Mouse (Mus musculus): Measurements from ENCODE around the gene Ralgapa2.

The Ralgapa2 gene

DNA sequence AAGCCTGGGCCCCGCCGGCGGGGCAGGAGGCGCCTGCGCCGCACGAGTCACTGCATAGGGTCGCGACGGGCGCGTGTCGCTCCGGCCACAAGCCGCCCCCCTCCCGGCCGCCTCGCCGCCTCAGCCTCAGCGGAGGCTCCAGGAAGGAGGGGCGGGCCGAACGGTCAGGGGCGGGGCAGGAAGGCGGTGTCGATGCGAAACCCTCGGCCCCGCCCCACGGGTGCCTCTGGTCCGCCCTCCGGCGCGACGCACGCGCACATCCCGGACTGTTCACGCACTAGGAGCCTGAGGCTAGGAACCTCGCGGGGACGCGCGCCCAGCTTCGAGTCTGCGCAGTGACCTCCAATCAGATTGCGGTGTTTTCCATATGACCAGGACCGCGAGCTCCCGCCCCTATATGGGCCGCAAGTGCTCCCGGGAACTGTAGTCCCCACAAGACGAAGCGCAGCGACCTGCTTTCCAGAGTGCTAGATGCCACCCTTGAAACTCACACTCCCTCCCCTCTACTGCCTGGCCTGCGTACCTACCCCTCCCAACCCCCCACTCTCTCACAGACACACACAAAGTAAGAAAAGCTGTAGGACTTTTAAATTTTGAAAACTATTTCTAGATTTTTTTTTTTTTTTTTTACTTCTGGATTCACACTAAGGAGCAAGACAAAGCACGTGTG, at the start of gene Ralgapa2:
TSS of gene Ralgapa2 (minus strand) at position 434 of the 670 bp plus-strand sequence.
- peak; percentile 46 for DNase-seq (ENCODE audit: extremely low read depth, low read depth, low spot score)

DNA sequence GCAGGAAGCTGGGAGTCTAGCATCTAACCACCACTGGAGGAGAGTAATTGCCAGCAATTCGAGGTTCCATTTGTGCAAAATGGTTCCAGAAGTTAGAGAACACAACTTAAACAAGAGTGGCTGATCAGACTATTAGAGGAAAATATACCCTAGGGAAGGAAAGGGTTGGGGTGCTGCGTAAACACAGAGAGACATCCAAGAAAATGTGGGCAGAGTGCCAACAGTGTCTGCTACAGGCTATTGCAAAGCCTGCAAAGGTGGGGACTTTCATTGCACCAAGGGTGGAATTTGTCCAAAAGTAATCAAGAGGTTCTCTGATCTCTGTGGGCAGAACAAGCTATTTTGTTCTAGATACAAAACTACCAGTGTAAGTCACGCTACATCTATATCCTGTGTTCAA, 49.4 kb upstream of the Ralgapa2 start:
- DNase-seq (ENCODE audit: extremely low read depth, low read depth, low spot score) = no peak

- DNase-seq (ENCODE audit: extremely low read depth, low read depth, low spot score) = no peak
These were observed 48.5 kb upstream of the Ralgapa2 start for GRCm38 (mm10) chr2:146560633-146561043.

GRCm38 (mm10) chr2:146556148-146556547, 44.0 kb upstream of the Ralgapa2 start:
- DNase-seq (ENCODE audit: extremely low read depth, low read depth, low spot score) = no peak

DNA sequence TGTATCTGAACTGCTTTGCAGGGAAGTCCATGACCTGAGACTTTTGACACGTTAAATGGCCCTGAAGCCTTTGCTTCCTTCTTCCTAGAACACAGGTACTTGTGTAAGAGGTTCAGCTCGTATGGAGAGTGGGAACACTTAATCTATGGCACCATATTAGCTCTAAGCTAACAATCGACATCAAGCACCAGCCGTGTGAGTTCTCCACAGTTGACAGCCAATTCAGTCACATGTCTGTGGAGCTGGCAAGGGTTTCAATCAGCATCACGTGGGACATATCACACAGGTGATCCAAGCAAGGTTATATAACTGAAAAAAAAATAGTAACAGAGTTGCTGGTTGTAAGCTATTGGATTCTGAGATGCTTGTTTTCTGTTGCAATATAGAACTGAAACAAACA, 43.2 kb upstream of the Ralgapa2 start:
- no peak for DNase-seq (ENCODE audit: extremely low read depth, low read depth, low spot score)

- DNase-seq (ENCODE audit: extremely low read depth, low read depth, low spot score) = no peak
These were observed 41.6 kb upstream of the Ralgapa2 start for GRCm38 (mm10) chr2:146553701-146554100.

- DNase-seq (ENCODE audit: extremely low read depth, low read depth, low spot score) = no peak
These were observed 39.7 kb upstream of the Ralgapa2 start for GRCm38 (mm10) chr2:146551818-146552217.

DNA sequence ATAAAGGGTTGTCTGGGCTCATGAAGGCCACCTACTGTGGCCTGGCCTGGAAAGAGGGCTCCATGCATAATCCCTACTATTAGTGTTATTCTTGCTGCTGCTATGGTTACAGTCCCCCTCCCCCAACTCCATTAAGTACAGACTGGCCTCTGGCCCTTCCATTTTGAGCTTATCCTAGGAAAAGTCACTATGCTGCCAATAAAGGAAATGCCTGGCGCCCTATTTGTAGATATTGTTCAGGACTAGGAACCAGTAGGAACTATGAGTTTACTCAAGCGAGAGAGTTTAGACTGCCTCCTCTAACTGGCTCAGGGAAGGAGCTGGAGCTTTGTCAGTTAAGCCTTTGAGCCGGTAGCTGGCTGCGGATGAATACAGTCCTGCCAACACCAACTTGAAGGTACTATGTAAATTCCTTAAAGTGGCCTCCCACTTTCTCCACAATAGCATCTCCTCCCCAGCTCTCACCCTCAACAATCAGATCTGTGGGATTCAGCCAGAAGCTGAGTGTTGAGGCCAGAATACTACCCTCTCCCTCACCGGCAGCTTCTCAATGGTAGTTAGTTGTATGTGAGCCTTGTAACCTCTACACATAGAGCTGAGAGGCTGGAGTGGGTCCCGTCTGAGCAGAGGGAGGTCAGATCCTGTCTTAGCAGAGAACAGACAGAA, 37.1 kb upstream of the Ralgapa2 start:
- DNase-seq (ENCODE audit: extremely low read depth, low read depth, low spot score) = no peak

GRCm38 (mm10) chr2:146544155-146544814, 32.1 kb upstream of the Ralgapa2 start:
- no peak for DNase-seq (ENCODE audit: extremely low read depth, low read depth, low spot score)

DNA sequence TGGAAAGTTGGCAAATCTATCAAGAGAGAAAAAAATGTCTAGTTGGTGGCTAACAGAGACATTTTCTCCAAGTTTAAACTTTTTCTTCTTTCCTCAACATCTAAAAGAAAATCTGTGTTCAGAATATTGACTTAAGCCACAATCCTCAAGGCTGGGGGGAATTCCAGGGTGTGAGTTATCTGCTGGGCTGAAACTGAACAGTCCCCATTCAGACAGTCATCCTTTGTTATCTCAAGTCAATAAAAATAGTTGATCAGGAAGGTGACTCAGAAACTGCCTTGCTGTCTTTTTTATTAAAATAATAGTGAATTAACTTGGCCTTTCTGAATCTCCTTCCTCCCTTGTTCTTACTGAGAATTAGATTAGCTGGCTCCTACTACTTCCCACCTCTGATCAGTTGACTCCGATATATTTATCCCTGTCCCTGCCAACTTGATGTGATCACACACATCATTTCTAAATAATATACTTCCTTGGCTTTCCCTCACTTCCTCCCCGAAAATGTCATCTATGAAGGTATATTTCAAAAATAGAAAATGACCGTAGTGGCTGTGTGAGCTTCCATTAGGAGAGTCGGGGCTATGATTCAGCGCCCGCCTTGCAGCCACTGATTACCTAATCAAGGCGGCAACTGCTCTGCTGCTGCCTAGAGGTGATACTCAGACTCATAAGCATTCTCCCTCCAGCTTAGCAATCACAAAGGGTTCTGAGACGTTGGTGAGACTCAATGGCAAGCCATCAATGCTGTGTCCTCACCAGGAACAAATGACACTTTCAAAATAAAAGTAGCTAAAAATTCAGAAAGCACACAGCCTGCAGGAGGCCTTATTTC, 21.2 kb upstream of the Ralgapa2 start:
- DNase-seq (ENCODE audit: extremely low read depth, low read depth, low spot score) = no peak

GRCm38 (mm10) chr2:146532493-146532892, 20.3 kb upstream of the Ralgapa2 start:
- no peak for DNase-seq (ENCODE audit: extremely low read depth, low read depth, low spot score)

DNA sequence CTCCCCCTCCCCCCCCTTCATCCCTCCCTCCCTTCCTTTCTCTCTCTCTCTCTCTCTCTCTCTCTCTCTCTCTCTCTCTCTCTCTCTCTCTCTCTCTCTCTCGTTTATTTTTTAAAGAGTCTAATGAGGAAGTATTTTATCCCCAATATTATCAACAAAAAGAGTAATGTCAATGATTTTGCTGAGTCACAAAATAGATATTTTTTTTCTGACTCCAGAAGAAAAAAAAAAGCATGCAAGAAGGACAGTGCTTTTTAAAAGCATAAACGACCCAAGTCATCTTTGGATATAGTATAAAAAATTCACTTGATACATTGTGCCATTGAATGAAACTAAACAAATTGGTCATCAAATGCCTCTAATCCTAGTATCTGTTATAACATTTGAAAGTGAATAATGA, 13.3 kb upstream of the Ralgapa2 start:
- DNase-seq (ENCODE audit: extremely low read depth, low read depth, low spot score) = no peak

- no peak for DNase-seq (ENCODE audit: extremely low read depth, low read depth, low spot score)
These were observed 12.7 kb upstream of the Ralgapa2 start for GRCm38 (mm10) chr2:146524685-146525415.

DNA sequence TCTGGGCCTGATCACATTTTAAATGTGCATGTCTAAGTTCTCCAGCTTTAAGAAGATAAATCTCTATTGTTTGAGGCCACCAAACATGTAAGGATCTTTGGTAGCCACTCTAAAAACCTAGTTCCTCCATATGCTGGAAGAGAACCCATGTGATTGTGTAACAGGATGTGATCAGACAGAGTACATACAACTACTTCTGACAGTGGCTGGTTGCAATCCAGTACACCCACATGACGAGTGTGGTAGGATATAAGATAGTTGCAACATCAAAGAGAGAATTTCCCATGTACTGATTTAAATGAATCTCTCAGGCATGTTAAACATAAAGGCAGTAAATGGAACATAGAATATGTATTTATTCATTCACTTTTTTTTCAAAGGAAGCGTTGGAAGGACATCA, 4.8 kb upstream of the Ralgapa2 start:
- peak; percentile 68 for DNase-seq (ENCODE audit: extremely low read depth, low read depth, low spot score)

DNA sequence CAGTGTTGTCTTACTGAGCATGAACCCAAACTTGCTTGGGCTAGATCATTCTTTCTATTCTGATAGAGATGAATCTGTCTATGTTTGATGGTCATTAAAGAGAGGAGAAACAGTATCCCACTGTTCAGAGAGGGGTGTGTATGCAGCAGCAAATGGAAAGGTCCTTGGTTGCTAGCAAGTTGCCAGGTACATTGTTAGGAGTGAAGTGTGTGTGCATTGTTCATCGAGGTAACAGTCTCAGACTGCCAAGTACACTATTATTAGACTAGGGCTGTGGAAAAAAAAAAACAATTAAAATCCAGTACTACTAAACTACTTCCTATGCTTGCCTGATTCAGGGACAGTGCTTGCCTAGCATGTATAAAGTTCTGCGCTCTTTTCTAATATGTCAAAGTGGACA, 2.9 kb upstream of the Ralgapa2 start:
- no peak for DNase-seq (ENCODE audit: extremely low read depth, low read depth, low spot score)

DNA sequence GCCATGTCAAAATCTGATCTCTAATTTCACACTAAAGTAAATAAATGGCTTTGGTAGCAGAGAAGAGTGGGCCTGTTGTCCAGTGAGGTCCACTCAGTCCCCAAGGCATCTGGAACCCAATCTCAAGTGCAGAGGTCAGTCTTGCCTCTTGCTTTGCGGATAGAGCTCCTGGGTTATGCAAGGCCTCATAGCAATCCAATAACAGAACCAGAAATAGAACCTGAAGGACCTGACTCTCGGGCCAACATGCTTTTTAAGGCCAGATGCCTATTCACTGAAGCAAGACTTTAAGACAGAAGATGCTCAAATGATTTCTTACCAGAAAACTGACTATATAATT, 407 bp upstream of the Ralgapa2 start:
- DNase-seq (ENCODE audit: extremely low read depth, low read depth, low spot score) = no peak

DNA sequence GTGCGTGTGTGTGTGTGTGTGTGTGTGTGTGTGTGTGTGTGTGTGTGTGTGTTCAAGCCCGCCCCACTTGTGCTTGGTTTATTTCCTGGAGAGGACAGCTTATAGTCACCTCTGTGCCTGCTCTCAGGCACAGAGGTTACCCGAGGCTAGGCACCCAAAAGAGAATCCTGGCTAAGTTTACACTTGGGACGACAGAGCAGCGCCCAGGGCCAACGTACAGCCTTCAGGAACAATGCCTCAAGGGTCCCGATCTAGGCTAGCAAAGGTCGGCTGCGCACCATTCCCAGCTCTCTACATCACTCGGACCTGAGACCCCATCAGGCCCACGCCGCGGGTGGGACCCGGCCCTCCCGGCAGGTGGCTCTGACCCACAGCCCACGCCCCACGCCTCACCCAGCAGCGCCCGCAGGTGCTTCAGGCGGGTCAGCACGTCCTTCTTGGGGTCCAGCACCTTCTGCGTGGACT, 711 bp downstream of the Ralgapa2 start:
- DNase-seq (ENCODE audit: extremely low read depth, low read depth, low spot score) = no peak

DNA sequence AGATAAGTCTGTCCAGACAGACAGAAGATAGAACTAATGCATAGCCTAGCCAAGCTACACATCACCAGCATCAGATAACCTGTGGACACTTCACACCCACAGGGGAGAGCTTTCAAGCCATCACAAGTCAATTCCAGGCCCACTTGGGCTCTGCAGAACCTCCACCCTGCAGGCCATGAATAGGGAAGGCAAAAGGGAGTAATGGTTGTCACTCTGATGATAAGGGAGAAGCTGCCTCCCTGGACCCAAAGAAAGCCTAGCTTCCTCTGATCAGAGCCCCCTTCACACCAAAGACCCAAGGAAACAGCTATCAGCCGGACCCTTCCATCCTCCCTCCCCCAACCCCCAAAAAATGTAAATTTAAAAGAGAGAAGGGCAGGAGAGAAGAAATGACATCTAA, 1.4 kb downstream of the Ralgapa2 start:
- no peak for DNase-seq (ENCODE audit: extremely low read depth, low read depth, low spot score)

DNA sequence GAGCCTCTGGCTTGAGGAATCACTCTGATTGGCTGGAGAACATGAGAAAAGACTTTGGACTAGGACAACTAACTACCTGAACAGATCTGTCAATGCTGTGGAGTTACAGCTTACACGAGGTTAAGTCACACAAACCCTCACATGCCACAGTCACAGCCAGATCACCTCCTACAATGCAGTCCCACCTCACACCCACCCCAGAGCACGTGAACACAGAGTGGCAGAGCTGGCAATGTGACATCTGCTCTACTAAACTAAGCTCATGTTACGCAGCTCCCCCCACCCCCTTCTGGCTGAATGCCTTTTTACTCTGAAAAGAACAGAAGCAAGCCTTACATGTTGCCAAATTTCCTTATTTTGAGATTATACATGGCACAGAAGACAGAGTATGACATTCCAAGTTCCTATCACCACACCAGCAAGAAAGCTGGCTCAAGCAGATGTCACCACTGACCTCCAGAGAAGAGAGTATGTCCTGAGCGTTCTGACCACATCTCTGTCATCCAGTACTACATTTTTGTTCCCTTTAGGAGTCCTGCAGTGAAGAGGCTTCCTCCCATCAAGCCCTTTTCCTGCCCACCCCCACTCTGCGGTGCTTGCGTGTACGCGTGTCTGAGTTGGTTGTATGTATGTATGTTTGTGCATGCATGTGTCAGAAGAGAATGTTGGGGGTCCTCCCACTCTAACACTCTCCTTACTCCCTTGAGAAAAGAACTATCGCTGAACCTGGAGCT, 9.4 kb downstream of the Ralgapa2 start:
- no peak for DNase-seq (ENCODE audit: extremely low read depth, low read depth, low spot score)

DNA sequence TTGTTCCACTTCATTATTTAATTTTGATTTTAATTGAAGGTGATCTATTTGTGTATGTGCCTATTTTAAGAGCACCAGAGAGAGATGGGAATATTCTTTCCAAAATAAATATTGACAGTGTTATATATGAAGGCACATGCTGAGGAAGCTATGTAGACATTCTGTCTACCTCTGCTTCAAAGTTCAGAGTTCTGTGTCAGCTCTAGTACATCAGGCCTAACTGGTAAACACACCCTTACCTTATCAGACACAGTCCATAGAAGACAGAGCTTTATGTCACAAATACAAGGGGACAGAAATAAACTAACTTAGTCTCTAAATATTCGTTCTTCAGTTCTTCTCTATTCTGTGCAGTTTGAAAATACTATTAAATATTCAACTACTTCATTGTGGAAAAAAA, 12.1 kb downstream of the Ralgapa2 start:
- DNase-seq (ENCODE audit: extremely low read depth, low read depth, low spot score) = no peak

Data from fat pad, adult 2 months (tissue).